Mouse (Mus musculus): ENCODE data around the gene Ltbp4.

GRCm38 (mm10) chr7:27314393-27314792, 23.1 kb downstream of the Ltbp4 start:
- TF ChIP-seq CTCF (IDR thresholded peaks at IDR 0.05; ENCODE audit: low read depth): peak; percentile 46
- no peak for TF ChIP-seq EP300 (IDR thresholded peaks at IDR 0.05; ENCODE audit: low read depth)

Data from liver, postnatal 0 days (tissue).